Mouse (Mus musculus) c-Kit-positive CD71-positive TER-119-positive erythroid progenitor cells, embryonic 14.5 days (primary cell): Measurements from ENCODE around the gene Glt8d1.

Experiments
- DNase-seq: peaks from one replicate; pipeline ENCODE4 v3.0.0-alpha.2; 2013; ENCODE audit warnings: low spot score

Gene Glt8d1

DNA sequence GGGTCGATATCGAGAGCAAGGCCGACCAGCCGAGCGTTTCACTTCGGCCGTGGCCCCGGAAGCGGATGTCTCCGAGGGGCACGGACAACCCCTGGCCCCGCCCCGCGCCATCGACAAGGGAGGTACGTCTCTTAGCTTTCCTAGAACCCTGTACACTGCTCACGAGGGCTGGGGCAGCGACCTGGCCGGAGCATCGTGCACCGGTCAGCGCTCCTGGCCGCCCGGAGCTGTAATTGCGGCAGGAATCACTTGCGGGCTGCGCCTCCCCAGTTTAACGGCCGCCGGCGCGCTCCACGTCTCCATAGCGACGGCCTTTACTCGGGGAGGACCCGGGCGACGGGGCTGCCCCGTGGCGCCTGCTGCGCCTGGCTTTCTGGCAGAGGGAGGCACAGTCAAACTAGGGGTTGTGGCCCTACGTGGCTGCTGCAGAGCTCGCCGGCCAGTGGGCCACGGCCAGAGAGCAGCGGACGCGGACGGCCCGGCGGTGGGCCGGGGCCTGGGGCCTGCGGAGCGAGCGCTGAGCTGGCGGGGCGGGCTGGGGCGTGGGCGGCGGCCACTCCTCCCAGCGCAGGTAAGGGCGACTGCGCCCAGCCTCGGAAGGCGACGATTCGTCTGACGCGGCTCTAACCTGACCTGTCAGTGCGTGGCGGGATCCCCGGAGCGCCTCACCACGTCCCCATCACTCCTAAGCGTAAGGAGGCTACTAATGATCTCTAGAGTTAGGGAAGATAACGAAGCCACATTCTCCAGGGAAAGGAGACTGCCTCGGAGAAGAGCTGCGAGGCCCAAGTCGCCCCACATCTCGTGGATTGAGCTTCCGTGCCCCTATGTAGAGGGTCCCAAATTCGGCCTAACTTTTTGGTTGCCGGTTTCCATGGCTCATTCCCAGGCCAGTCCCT lies at the start of gene Glt8d1, which contains the start of gene Spcs1:
Gene Glt8d1, plus strand, starts transcription at position 94 of the 899 bp plus-strand sequence.
Gene Spcs1, minus strand, starts transcription at position 366 of the 899 bp plus-strand sequence.
- DNase-seq = peak; percentile 75

DNA sequence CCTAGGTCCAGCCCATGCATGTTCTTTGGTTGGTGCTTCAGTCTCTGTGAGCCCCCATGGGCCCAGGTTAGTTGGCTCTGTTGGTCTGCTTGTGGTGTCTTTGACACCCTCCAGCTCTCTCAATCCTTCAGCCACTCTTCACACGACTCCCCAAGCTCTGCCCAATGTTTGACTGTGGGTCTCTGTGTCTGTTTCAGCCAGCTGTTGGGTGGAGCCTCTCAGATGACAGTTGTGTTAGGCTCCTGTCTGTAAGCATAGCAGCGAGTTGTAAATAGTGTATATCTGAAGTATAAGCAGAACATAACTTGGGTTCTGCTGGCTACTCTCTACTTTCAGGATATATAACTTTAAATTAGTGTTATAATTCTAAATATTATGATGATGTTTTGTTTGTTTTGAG lies 42.7 kb upstream of the Glt8d1 start:
- no peak for DNase-seq

DNA sequence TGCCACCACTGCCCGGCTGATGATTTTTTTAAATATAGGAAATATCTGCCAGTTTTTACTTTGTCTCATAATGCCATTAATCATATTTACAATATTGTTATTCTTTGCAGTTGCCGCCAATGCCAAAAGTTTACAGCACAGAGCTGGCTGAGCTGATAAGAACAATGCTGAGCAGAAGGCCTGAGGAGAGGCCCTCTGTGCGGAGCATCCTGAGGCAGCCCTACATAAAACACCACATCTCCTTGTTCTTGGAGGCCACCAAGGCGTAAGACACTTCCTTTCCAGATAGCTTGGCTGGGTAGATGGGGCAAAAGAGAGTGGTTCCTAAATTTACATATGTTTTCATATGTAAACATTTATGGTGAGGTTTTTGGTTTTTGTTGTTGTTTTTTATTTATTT lies 42.2 kb upstream of the Glt8d1 start:
- no peak for DNase-seq

DNA sequence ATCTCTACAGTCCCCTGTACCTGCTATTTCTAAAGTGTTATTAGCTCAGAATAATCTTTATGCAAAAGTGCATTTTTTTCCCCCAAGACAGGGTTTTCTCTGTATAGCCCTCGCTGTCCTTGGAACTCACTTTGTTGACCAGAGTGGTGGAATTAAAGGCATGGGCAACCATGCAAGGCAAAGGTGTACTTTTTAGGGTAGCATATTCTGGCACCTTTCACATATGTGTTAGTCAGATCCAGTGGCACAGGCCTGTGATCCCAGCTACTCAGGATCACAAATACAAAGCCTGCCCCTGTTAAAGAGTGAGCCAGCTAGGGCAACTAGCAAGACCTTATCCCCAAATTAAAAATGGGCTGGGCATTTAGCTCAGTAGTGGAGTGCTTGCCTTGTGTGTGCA lies 40.8 kb upstream of the Glt8d1 start:
- DNase-seq = no peak

GRCm38 (mm10) chr14:30974204-30974603 lies 27.0 kb upstream of the Glt8d1 start:
- DNase-seq = no peak

- DNase-seq = no peak
These were observed 25.0 kb upstream of the Glt8d1 start for GRCm38 (mm10) chr14:30976222-30976621.

DNA sequence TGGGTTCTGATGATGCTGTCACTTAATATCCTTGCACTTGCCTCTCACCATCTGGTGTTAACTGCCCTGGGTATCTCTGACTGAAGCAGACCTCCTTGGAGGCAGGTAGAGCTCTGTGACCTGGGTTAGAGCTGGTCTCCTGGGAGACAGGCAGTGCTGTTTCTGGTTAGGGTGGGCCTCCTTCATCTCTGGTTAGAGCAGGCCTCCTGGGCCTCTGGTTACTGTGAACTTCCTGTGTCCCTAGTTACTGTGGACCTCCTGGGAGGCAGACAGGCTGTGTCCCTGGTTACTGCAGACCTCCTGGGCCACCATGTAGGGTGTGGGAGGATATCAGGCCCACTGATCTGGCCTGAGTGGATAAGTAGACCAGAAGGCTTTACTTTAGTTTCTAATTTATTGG lies 4.8 kb upstream of the Glt8d1 start:
- DNase-seq = no peak

DNA sequence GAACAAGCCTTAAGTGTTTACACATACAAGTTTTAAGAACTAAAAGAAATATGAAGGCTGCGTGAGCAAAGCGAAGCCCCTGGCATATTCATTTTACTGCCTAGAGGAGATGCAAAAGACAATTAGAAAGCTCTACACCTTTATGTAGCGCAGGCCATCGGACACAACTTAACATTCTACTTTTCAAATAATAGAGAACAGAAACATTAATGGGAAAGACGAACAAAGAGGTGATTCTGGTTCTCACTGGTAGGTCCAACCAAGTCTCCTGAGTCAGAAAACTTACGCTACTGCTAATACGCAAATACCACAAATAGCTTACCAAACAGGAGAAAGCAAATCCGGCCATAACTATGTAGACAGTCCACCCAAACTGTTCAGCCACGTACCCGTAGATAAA lies 844 bp upstream of the Glt8d1 start:
- no peak for DNase-seq

DNA sequence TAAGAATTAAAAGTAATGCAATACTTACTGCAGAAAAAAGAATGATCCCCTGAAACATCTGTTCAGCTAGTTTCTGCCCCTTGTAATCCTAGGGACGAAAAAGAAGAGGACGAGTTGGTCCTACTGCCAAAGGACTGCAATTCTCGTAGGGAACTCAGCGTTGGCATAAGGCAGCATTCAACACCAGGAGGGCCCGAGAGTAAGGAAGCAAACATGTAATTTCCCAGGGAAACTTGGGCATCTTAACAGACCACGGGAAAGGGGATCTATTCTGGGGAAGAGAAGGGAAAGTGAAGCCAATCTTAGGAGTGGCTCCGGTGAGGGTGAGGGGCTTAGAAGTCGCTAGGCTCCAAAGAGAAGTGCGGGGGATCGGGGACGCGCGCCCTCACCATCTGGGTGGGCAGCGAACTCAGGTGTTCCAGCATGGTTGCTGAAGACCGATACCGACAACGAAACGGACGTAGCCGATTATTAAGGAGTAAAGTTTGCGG lies 339 bp upstream of the Glt8d1 start:
- DNase-seq = no peak

- DNase-seq = no peak
These were observed 3.3 kb downstream of the Glt8d1 start for GRCm38 (mm10) chr14:31004527-31004926.

- DNase-seq = no peak
These were observed 5.6 kb downstream of the Glt8d1 start for GRCm38 (mm10) chr14:31006779-31007178.

GRCm38 (mm10) chr14:31011588-31011987 lies 10.4 kb downstream of the Glt8d1 start:
- no peak for DNase-seq

DNA sequence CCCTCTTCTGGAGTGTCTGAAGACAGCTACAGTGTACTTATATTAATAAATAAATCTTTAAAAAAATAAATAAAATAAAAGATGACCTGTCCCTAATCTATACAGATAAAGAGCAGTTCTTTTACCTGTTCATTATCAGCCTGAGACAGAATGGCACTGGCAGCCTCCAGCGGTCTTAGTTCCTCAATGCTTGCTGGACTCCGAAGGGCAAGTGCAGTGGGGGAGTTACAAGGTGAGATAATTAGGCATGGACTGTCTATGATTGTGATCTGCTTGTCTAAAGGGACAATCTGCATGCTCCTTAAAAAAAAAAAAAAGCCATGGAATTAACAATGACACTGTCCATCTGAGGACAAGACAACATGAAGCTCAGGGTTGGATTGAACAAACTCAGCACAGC lies 12.7 kb downstream of the Glt8d1 start:
- DNase-seq = no peak

DNA sequence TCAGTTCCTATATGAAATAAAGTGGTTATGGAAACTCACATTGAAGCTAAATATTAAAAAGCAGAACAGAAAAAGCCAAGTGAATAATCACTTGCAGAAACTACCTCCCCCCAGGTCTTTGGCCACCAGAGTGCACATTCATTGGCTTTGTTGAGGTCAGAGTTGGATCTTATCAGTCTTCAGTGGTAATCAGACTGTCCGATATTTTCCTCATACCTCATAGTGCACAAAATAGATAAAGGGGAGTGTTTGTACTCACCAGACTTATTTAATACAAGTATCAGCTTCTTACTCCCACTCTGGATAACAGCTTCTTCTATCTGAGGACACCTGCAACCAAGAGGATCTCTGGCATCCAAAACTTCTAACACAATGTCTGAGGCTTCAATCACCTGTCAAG lies 14.9 kb downstream of the Glt8d1 start:
- no peak for DNase-seq

GRCm38 (mm10) chr14:31017854-31018253 lies 16.7 kb downstream of the Glt8d1 start:
- peak; percentile 57 for DNase-seq

DNA sequence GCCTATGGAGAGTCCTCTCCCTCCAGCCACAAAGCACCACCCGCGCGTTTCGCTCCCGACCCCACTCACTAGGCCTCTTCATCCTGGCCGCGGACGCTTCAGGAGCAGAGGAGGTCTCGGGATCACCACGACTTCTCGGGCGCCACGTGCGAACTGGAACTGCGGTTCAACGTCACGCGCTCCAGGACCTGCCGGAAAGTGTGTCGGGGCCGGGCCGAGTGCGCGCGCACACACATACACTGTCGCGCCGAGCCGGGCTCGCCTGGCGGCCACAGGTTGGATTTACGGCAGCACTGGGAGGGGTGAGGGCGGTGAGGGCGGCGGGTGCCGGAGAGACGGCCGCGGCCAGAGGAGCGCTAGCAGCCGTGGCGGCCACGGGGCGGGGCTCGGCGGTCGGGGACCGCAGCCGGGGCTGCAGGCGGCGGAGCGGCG lies 17.7 kb downstream of the Glt8d1 start, which contains the start of the genes Pbrm1 and Gnl3:
Gene Pbrm1, plus strand, starts transcription at position 279 of the 432 bp plus-strand sequence.
Gene Gnl3, minus strand, starts transcription at position 293 of the 432 bp plus-strand sequence.
- peak; percentile 93 for DNase-seq

DNA sequence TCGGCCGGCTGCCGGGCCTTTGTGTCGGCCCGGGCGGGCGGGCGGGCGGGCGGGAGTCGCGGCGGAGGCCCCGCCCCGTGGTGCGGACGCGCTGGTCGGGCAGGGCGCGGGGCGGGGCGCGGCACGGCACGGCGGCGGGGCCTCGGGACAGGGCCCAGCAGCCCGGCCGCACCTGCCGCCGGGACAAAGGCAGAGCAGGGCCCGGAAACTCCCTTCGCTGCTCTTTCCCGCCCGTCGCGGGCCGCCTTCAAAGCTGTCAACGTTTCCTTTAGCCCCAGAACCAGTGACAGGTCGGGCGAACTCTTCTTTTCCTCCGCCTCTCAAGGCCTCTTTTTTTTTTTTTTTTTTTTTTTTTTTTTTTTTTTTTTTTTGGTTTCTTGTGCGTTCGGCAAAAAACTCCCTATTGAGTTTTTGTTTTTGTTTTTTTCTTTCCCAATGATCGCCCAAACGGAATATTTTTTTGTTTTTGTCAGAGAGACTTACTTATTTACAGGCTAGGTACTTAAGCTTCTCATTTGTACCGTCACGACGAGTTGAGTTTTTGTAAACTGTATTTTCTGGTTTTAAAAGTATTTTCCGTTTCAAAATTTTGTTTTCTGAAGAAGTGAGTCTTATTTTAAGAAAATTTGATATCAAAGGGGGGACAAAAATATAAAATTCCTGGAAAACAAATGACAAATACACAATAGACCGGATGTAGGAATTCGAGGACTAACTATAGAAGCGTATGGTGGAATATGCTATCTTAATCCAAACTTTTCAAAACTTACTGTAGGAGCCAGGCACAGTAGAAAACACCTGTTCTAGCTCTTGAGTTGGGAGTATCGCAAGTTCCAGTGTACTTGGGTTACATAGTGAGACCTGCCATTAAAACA lies 18.4 kb downstream of the Glt8d1 start:
- DNase-seq = peak; percentile 80

DNA sequence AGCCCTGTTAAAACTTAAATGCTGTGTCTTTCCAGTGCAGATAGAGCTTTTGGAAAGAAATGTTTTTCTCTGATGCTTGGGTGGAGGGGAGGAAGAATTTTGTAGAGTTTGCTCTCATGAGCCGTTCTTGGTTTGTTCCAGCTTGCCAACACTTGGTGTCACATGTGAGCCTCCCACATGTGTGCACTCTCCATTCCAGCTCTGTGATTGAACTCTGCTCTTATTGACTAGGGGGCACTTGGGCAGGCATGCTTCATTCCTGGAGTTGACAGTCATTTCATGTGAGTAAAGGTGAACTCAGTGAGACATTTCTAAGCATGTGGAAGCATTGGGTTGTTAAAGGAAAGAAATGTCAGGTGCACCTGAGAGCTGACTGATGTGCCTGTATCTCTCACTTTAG lies 21.4 kb downstream of the Glt8d1 start:
- no peak for DNase-seq

- no peak for DNase-seq
These were observed 24.6 kb downstream of the Glt8d1 start for GRCm38 (mm10) chr14:31025785-31026184.

GRCm38 (mm10) chr14:31045296-31045695 lies 44.1 kb downstream of the Glt8d1 start:
- DNase-seq = peak; percentile 22

DNA sequence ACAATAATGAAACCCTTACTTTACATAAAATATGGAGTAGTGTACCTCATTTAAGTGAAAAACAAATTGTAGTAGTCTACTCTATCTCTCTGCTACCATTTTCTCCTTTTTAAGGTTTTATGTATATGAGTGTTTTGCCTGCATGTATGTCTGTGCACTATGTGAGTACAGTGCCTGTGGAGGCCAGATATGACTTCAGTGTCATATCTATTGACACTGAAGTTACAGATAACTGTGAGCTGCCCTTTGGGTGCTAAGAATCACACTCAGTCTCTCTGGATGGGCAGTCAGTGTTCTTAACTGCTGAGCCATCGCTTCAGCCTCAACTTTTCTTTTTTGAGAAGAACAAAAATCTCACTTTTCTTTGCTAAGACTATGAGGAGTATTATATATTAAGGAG lies 44.6 kb downstream of the Glt8d1 start:
- DNase-seq = peak; percentile 83
